Mouse (Mus musculus) neural tube, embryonic 13.5 days (tissue): ENCODE results near the gene Ly6g5b. TPM values are rescaled to one million over a fixed set of nuclear protein-coding genes. Genes with fewer than 3 reads are reported as not detected.

Experiments
- ATAC-seq: fragments of 200-750 bp; cut with Nextera tagmentation; 2 replicates; pipeline ENCODE4 v1.8.0; 2017; ENCODE audit warnings: low read depth, mild to moderate bottlenecking, moderate TSS enrichment, moderate library complexity
- H3K27ac ChIP-seq: fragments of 300-500 bp; sonication (generic); replicated peaks from 2 replicates; pipeline ENCODE4 v1.5.1; 2015; ENCODE audit warnings: moderate library complexity, mild to moderate bottlenecking, inconsistent platforms
- H3K27me3 ChIP-seq: fragments of 300-500 bp; sonication (generic); 2 replicates; pipeline ENCODE4 v1.6.1; 2015; ENCODE audit warnings: mild to moderate bottlenecking, inconsistent platforms
- H3K36me3 ChIP-seq: fragments of 300-500 bp; sonication (generic); 2 replicates; pipeline ENCODE4 v1.6.1; 2015; ENCODE audit warnings: mild to moderate bottlenecking, inconsistent platforms
- H3K4me1 ChIP-seq: fragments of 300-500 bp; sonication (generic); replicated peaks from 2 replicates; pipeline ENCODE4 v1.6.1; 2015; ENCODE audit warnings: inconsistent platforms
- H3K4me2 ChIP-seq: fragments of 300-500 bp; sonication (generic); 2 replicates; pipeline ENCODE4 v1.6.1; 2015; ENCODE audit warnings: inconsistent platforms, mild to moderate bottlenecking, moderate library complexity
- H3K4me3 ChIP-seq: fragments of 300-500 bp; sonication (generic); 2 replicates; pipeline ENCODE4 v1.5.1; 2015; ENCODE audit warnings: mild to moderate bottlenecking, inconsistent platforms
- H3K9ac ChIP-seq: fragments of 300-500 bp; sonication (generic); 2 replicates; pipeline ENCODE4 v1.6.1; 2015; ENCODE audit warnings: moderate library complexity, mild to moderate bottlenecking, inconsistent platforms
- H3K9me3 ChIP-seq: fragments of 300-500 bp; sonication (generic); 2 replicates; pipeline ENCODE4 v1.6.1; 2016; ENCODE audit warnings: inconsistent platforms
- WGBS: fragments of 180-500 bp; shearing (Covaris S2); methylation state at CpG from one replicate; pipeline ENCODE4 v1.1.7; 2015; 5-methylcytosine and 5-hydroxymethylcytosine counted together
- polyA plus RNA-seq: library from polyadenylated mRNA; unstranded; fragments of >200 nt; fragmentation: Nextera tagmentation; extraction: Ambion mirVana; gene quantifications from 2 replicates; pipeline ENCODE4 v1.2.1, GENCODE M21; 2015

Gene Ly6g5b
- polyA plus RNA-seq, 1 experiment from 2014 or later, result 1.7 TPM

GRCm38 (mm10) chr17:35155451-35155850 is 40.2 kb upstream of the Ly6g5b start:
- 94% methylated on average over 12 of the region's 12 CpGs for WGBS
- no peaks in the 10 kb centered on the region for H3K9me3 ChIP-seq
- no peaks in the 10 kb centered on the region for H3K27me3 ChIP-seq
- no peak overlapping the region for H3K4me2 ChIP-seq
- no peak overlapping the region for H3K27ac ChIP-seq
- ATAC-seq, result no peak
- no peak overlapping the region for H3K9ac ChIP-seq
- no peak overlapping the region for H3K4me3 ChIP-seq
- no peaks in the 10 kb centered on the region for H3K4me1 ChIP-seq
- peaks cover 97% of the 10 kb centered on the region for H3K36me3 ChIP-seq

GRCm38 (mm10) chr17:35154616-35155015 is 39.4 kb upstream of the Ly6g5b start:
- H3K4me1 ChIP-seq, result no peaks in the 10 kb centered on the region
- H3K27me3 ChIP-seq, result no peaks in the 10 kb centered on the region
- no peak overlapping the region for H3K4me3 ChIP-seq
- no peak overlapping the region for H3K9ac ChIP-seq
- peaks cover 97% of the 10 kb centered on the region for H3K36me3 ChIP-seq
- WGBS, result 81% methylated on average over 7 of the region's 7 CpGs
- no peak overlapping the region for H3K4me2 ChIP-seq
- H3K9me3 ChIP-seq, result no peaks in the 10 kb centered on the region
- no peak overlapping the region for H3K27ac ChIP-seq
- no peak for ATAC-seq

GRCm38 (mm10) chr17:35153931-35154330 is 38.7 kb upstream of the Ly6g5b start:
- Histone ChIP-seq H3K36me3 (peaks cover 97% of the 10 kb centered on the region), H3K4me2 (no peak overlapping the region), H3K27ac (no peak overlapping the region), H3K9ac (no peak overlapping the region), H3K4me3 (no peak overlapping the region), H3K9me3 (no peaks in the 10 kb centered on the region), H3K27me3 (no peaks in the 10 kb centered on the region), H3K4me1 (no peaks in the 10 kb centered on the region)
- ATAC-seq, result no peak
- 92% methylated on average over 4 of the region's 4 CpGs for WGBS

- no peak overlapping the region for H3K9ac ChIP-seq
- H3K4me2 ChIP-seq, result no peak overlapping the region
- no peaks in the 10 kb centered on the region for H3K27me3 ChIP-seq
- no peaks in the 10 kb centered on the region for H3K4me1 ChIP-seq
- ATAC-seq, result no peak
- H3K36me3 ChIP-seq, result peaks cover 97% of the 10 kb centered on the region
- H3K4me3 ChIP-seq, result no peak overlapping the region
- no peak overlapping the region for H3K27ac ChIP-seq
- 91% methylated on average over 9 of the region's 9 CpGs for WGBS
- no peaks in the 10 kb centered on the region for H3K9me3 ChIP-seq
These were observed 37.8 kb upstream of the Ly6g5b start for GRCm38 (mm10) chr17:35153077-35153476.

DNA sequence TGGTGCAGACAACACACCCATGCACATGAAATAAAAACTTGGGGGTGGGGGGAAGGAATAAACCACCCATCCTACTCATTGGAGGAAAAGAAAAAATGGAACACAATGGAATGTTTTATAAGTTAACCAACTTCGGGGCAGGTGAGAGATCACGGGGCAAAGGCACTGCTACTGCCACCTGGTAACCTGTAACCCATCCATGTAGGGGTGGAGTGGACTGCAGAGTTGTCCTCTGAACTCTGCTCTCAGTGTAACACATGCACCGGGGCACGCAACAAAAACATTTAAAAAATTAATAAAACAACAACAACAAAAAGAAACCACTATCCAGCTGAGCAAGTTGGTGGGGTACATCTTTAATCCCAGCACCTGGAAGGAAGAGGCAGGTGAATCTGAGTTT is 36.9 kb upstream of the Ly6g5b start:
- 97% methylated on average over 4 of the region's 4 CpGs for WGBS
- no peaks in the 10 kb centered on the region for H3K4me1 ChIP-seq
- no peak for ATAC-seq

DNA sequence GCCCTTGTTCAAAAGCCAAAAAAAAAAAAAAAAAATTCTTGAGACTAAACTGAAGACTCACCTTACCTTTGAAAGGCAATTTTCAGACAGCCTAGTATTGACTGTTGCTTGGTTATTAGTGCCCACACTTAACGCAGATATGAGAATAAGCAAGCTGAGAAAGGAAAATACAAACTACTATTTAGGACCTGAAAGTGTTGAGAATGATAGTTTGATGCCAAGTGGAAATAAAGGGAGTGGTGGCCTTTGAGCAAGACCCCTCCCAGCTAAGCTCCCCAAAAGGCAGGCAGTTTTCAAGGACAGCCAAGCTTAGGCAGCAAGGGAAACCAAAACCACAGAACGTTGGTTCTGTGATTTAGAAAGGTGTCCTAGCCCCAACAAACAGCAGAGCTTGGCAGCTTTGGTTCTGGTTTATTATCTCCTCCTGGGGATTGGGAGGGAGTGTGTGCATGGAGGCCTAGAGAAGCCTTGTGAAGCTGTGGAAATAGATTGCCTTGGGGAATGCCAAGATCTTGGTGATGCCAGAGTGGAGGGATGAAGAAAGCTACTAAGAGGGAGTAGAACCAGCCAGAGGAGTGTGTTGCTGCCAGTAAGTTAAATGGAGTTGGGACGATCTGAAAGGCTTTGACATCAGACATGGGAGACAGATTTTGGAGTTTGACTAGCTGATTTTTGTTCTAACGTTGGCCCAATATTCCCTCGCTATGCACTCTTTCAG is 32.9 kb upstream of the Ly6g5b start:
- ATAC-seq, result no peak
- 66% methylated on average over 5 of the region's 5 CpGs for WGBS
- no peak overlapping the region for H3K9ac ChIP-seq
- H3K27ac ChIP-seq, result peak overlapping the region; percentile 49
- H3K4me2 ChIP-seq, result no peak overlapping the region
- H3K4me1 ChIP-seq, result no peaks in the 10 kb centered on the region
- H3K27me3 ChIP-seq, result no peaks in the 10 kb centered on the region
- no peak overlapping the region for H3K4me3 ChIP-seq
- no peaks in the 10 kb centered on the region for H3K9me3 ChIP-seq
- peaks cover 97% of the 10 kb centered on the region for H3K36me3 ChIP-seq

More for the DNA sequence above, 36.9 kb upstream of the Ly6g5b start:
- Histone ChIP-seq H3K4me2 (no peak overlapping the region), H3K9me3 (no peaks in the 10 kb centered on the region), H3K36me3 (peaks cover 97% of the 10 kb centered on the region), H3K4me3 (no peak overlapping the region), H3K27me3 (no peaks in the 10 kb centered on the region), H3K27ac (no peak overlapping the region), H3K9ac (no peak overlapping the region)

DNA sequence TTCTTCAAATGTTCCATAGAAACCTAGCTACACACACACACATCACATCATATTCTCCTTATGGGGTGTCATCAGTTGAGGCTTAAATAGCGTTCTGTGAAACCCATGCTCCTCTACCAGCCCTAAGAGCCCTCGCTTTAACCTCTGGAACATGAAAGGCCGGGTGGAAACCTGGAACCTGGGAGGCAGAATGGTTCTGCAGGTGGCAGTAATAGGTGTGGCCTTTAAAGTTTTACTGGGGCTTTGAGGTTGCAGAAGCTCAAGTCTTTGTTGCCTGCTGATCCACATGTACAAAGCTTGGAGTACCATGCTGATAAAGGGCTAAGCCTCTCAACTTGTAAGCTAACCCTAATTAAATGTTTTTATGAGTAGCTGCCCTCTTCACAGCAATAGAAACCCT is 32.1 kb upstream of the Ly6g5b start:
- WGBS, result 62% methylated on average over 3 of the region's 3 CpGs
- ATAC-seq, result no peak

DNA sequence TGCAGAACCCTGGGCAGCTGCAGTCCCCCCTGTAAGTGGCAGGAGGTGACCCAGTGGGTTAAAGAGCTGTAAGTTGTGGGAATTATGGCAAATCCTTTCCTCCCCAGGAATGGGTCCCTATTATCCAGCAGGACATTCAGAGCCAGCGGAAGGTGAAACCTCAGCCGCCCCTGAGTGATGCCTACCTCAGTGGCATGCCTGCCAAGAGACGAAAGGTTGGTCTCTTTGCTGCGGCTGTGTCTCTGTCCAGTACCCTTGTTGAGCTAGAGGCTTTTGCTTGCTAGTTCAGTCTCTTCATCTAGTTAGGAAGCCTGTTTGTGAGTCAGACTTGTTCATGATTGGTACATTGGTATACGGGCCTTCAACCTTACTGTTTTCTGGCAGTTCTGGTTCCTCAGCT is 30.9 kb upstream of the Ly6g5b start:
- Histone ChIP-seq H3K27ac (no peak overlapping the region; the same call in 1 of the 2 replicates), H3K9me3 (no peaks in the 10 kb centered on the region), H3K4me3 (no peak overlapping the region), H3K4me1 (no peaks in the 10 kb centered on the region), H3K36me3 (peaks cover 98% of the 10 kb centered on the region), H3K27me3 (no peaks in the 10 kb centered on the region), H3K4me2 (no peak overlapping the region), H3K9ac (no peak overlapping the region)
- ATAC-seq, result no peak
- WGBS, result 92% methylated on average over 5 of the region's 5 CpGs

More for the DNA sequence above, 32.1 kb upstream of the Ly6g5b start:
- Histone ChIP-seq H3K9me3 (no peaks in the 10 kb centered on the region), H3K4me1 (no peaks in the 10 kb centered on the region), H3K27ac (0 out of 2 replicates have a peak overlapping the region, but pooled peaks have one; percentile 46), H3K4me3 (no peak overlapping the region), H3K9ac (no peak overlapping the region), H3K4me2 (no peak overlapping the region), H3K27me3 (no peaks in the 10 kb centered on the region), H3K36me3 (peaks cover 97% of the 10 kb centered on the region)

DNA sequence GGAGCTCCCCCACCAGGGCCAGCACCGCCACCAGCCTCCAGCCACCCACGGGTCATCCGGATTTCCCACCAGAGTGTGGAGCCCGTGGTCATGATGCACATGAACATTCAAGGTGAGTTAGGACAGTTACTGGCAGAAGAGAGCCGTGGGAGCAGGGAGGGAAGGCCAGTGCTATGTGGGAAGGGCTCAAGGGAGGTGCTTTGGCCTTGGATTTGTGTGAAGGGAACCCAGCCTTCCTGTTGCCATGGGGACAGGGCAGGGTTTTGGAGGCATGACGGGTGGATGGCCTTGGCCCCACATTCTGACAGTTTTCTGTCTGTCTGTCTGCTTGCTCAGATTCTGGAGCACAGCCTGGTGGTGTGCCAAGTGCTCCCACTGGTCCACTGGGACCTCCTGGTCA is 26.7 kb upstream of the Ly6g5b start:
- H3K4me2 ChIP-seq, result no peak overlapping the region
- H3K36me3 ChIP-seq, result peaks cover 88% of the 10 kb centered on the region
- no peaks in the 10 kb centered on the region for H3K9me3 ChIP-seq
- H3K4me3 ChIP-seq, result no peak overlapping the region
- H3K4me1 ChIP-seq, result peaks cover 20% of the 10 kb centered on the region
- H3K9ac ChIP-seq, result no peak overlapping the region
- 88% methylated on average over 6 of the region's 6 CpGs for WGBS
- H3K27me3 ChIP-seq, result no peaks in the 10 kb centered on the region
- ATAC-seq, result no peak
- H3K27ac ChIP-seq, result no peak overlapping the region

GRCm38 (mm10) chr17:35140490-35140996 is 25.3 kb upstream of the Ly6g5b start:
- no peaks in the 10 kb centered on the region for H3K27me3 ChIP-seq
- 77% methylated on average over 14 of the region's 16 CpGs for WGBS
- peaks cover 74% of the 10 kb centered on the region for H3K36me3 ChIP-seq
- H3K27ac ChIP-seq, result no peak overlapping the region
- H3K4me2 ChIP-seq, result no peak overlapping the region
- no peak overlapping the region for H3K4me3 ChIP-seq
- no peak for ATAC-seq
- no peaks in the 10 kb centered on the region for H3K9me3 ChIP-seq
- H3K4me1 ChIP-seq, result peaks cover 29% of the 10 kb centered on the region
- no peak overlapping the region for H3K9ac ChIP-seq

GRCm38 (mm10) chr17:35139269-35139668 is 24.0 kb upstream of the Ly6g5b start:
- Histone ChIP-seq H3K27ac (no peak overlapping the region), H3K4me3 (no peak overlapping the region), H3K27me3 (no peaks in the 10 kb centered on the region), H3K4me1 (peaks cover 31% of the 10 kb centered on the region), H3K9ac (peak overlapping the region; percentile 41; the same call in 1 of the 2 replicates), H3K4me2 (no peak overlapping the region), H3K9me3 (no peaks in the 10 kb centered on the region), H3K36me3 (peaks cover 61% of the 10 kb centered on the region)
- no peak for ATAC-seq
- WGBS, result 92% methylated on average over 3 of the region's 3 CpGs

- H3K36me3 ChIP-seq, result peaks cover 29% of the 10 kb centered on the region
- peak overlapping the region; percentile 81 for H3K4me3 ChIP-seq
- under 1% methylated on average over 43 of the region's 43 CpGs for WGBS
- peak overlapping the region; percentile 88 for H3K4me2 ChIP-seq
- H3K9me3 ChIP-seq, result no peaks in the 10 kb centered on the region
- H3K9ac ChIP-seq, result peak overlapping the region; percentile 92
- H3K27ac ChIP-seq, result peak overlapping the region; percentile 93
- H3K27me3 ChIP-seq, result no peaks in the 10 kb centered on the region
- peaks cover 39% of the 10 kb centered on the region for H3K4me1 ChIP-seq
- ATAC-seq, result peak; percentile 72
These were observed 20.5 kb upstream of the Ly6g5b start for GRCm38 (mm10) chr17:35135591-35136320.
